Mouse (Mus musculus): Measurements from ENCODE around the gene Cyp2t4. TPM values are rescaled to one million over a fixed set of nuclear protein-coding genes. Genes with fewer than 3 reads are reported as not detected.

Gene Cyp2t4
- total RNA-seq, 4 experiments from 2014 or later, result not detected

DNA sequence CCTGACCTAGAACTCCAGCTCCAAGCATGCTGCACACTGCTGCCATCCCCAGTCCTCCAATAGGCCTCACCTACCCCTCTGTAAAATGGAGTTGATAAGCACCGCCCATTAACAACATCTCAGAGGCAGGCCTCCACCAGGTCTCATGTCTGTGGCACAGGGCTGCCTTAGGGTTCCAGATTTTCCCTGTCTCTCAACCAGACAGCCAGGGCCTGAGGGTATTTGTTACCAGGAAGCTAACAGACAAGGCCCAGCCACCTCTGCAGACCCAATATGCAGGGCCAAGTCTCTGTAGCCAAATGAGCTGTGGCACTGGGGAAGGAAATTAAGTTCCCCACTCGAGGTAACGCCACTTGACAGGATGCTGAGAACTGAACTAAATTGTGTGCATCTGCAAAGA lies 7.4 kb downstream of the Cyp2t4 start:
- DNase-seq (ENCODE audit: low spot score in 2 of 2), result no peak

GRCm38 (mm10) chr7:27161744-27162143 lies 8.2 kb downstream of the Cyp2t4 start:
- DNase-seq (ENCODE audit: low spot score in 2 of 2), result no peak

DNA sequence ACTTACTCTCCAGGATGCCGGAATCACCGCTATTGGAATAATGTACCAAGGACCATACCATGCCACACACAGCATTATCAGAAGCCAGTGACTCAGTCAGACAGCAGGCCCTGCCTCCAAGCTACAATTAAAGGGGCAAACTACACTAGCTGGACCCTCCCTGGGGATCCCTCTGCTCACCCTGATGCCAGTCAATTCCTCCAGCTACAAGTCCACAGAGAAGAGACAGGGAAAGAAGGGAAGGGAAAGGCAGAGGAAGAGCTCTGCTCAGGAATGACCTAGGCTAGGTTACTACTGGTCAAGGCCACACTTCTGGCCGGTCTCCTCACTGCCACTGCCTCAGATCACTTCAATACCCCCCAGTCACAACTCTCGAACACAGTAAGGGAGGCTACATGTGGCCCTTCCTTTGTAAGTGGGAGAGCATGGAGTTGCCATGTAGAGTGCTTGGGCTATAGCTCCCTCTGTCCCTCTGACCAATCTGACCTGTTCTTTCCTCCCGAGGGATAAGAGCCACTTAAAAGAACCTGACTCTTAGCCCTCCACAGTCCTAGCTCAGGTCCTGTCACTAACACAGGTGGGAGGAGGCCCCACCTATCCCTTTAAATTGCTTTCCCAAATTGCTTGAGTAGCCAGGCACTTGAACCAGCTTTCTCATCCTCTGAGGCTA lies 9.4 kb downstream of the Cyp2t4 start:
- no peak for DNase-seq (ENCODE audit: low spot score in 2 of 2)

DNA sequence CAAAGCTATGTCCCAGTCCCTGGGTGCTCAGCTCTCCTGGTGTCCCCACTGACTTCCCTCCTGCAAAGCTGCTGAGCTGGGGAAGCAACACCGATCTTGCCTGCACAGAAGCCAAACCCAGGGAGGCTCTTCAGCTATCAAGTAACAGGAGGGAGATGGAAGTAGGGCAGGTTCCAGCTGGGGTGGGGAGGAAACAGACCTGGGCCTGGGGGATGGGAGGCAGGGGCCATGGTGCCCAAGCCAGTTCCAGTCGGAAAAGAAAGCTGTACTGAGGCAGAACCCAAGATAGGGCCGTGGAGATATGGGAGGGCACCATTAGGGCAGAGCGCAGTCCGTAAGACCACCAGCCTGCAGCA lies 9.9 kb downstream of the Cyp2t4 start:
- peak; percentile 41 to 60 for DNase-seq (ENCODE audit: low spot score in 2 of 2)

DNA sequence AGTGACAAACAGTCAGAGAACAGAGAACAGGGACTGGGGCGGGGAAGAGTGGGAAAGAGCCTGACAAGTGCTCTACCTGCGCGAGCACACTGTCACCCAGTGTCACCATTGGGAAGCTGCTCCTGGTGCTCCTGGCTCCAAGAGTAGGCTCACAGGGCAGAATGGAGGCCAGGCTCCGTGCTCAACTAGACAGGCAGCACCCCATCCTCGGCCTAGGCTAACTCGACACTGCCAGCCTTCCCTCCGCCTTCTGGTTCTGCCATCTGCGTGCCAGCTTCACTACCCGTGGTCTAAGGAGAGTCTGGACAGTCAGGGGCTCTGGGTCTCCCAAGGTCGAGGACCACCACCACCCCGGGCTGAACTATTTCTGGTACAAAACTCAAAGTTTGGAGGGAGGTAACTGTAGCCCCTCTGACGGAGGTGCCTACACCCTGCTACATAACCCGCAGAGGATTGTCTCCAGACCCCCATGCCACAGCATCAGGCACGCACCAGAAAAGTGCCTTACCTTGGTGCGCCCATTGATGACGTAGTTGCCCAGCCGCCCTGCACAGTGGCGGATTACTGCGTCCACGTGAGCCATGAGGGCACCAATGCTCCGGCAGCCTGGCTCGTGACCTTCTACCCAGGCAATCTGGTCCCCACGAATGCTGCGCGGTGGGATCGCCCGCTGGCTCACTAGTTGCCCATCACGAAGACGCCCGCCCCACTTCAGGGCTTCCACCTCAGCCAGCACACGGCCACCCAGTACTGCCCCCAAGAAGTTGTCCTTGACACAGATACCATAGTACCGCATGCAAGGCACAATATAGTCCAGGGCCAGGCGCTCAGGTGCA lies 10.8 kb downstream of the Cyp2t4 start:
- DNase-seq (ENCODE audit: low spot score in 2 of 2), result no peak

- DNase-seq (ENCODE audit: low spot score in 2 of 2), result peak; percentile 40 to 62
Measured at GRCm38 (mm10) chr7:27165007-27165655, 11.6 kb downstream of the Cyp2t4 start.

- no peak for DNase-seq (ENCODE audit: low spot score in 2 of 2)
Measured at GRCm38 (mm10) chr7:27165696-27166095, 12.2 kb downstream of the Cyp2t4 start.

DNA sequence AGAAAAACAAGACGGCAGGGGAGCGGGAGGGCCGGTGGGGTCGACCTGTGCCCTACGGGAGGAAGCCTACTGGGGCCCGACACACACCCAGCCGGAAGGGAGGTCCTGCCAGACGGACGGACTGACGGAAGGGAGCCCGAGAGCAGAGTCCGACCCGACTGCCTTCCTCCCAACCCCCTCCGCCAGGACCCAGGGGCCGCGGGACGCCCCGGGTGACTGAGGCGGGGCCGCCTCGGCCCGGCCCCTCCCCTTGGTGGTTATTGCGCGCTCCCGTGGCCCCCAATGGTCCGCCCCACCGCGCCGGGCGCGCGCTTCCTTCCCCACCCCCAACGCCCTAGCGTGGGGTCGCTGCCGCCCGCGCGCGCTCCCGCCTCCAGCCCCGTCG lies 12.7 kb downstream of the Cyp2t4 start:
- peak; percentile 77 to 87 for DNase-seq (ENCODE audit: low spot score in 2 of 2)

DNA sequence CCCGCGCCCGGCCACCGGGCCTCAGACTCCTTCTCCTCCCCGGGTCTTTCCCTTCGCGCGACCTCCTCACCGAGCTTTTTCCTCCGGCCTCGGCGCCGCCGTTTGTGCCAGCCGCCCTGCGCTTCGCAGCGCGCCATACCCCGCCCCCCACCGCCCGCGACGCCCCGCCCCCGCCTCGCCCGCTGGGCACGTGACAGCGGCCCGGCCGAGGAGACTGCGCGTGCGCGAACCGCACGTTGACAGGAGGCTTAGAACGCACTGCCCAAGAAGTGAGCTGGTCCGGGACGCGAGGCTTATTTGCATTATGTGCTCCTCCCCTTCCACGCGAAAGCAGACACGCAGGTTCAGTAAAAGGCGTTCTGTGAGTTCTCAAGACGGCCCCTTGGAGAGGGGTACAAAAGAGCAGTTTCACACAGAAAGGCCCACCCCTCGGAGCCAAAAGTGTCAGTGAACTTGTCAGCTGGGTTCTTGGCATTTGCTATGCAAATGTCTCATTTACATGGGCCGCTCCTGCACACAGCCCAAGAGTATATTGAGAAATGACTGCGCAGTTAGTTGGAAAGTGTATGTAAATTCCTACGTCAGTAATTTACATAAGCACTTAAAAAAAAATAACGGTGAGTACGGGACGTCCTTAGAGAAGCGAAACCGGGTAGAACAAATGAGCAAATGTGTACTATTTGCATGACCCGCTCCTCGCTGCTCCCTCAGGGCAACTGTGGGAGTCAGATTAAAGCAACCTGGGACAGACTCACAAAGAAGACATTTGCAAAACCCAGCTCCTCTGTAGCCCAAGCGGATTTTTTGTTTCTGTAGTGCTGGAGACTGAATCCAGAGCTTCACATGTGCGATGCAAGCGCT lies 13.3 kb downstream of the Cyp2t4 start, which contains the start of gene Egln2:
Egln2 (minus strand) TSS at position 189 of the 861 bp plus-strand sequence.
- peak; percentile 90 to 95 for DNase-seq (ENCODE audit: low spot score in 2 of 2)

DNA sequence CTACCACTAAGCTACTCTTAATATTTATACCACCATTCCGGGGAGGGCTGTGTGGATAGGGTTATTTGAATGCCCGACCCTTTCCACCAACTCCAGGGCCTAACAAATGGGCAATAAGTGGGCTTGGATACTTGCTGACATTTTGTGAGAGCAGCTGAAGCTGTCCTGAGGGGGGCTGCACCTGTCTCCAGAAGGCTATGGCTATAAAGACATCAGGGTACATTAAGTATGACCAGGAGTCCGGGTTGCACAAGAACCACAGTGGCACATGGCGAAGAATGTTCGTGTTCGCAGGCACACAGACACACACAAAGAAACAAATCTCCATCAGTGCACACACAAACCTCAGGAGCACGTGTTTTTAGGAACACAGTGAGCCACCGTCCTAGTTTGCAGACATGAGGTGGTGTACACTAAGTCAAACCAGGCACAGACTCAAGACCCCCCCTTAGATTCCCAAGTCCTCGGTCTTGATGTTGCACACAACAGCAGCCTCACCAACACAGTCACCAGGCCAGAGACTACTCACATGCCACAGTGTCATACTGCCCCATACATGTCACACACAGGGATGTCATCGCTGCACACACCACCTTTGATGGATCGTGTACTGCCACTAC lies 14.1 kb downstream of the Cyp2t4 start:
- DNase-seq (ENCODE audit: low spot score in 2 of 2), result no peak

DNA sequence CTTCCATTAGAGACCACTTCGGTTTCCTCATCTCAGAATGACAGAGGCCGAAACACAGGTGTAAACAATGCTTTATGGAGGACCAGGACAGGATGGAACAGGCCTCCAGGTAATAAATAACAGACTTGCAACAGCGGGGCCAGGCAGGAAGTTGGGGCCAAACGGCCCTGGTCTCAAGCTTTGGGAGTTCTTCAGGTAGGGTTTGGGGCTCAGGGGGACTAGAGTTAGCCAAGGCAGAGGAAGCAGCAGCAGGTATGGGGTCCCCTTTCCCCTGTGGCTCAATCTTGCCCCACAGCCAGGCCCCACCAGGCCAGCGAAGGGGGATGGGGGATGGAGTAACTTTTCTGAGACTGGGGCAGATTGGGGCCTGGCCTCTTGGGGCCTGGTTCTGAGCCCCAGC lies 14.9 kb downstream of the Cyp2t4 start:
- no peak for DNase-seq (ENCODE audit: low spot score in 2 of 2)

GRCm38 (mm10) chr7:27170981-27171380 lies 17.5 kb downstream of the Cyp2t4 start:
- DNase-seq (ENCODE audit: low spot score in 2 of 2), result no peak

- no peak for DNase-seq (ENCODE audit: low spot score in 2 of 2)
Measured at GRCm38 (mm10) chr7:27174496-27174895, 21.0 kb downstream of the Cyp2t4 start.

- no peak for DNase-seq (ENCODE audit: low spot score in 2 of 2)
Measured at GRCm38 (mm10) chr7:27174896-27175295, 21.4 kb downstream of the Cyp2t4 start.

GRCm38 (mm10) chr7:27177942-27178323 lies 24.4 kb downstream of the Cyp2t4 start:
- DNase-seq (ENCODE audit: low spot score in 2 of 2), result no peak

GRCm38 (mm10) chr7:27178324-27179216 lies 25.1 kb downstream of the Cyp2t4 start, which contains the start of gene Rab4b:
TSS of gene Rab4b (minus strand) at chr7:27178896.
- peak; percentile 99 to 100 for DNase-seq (ENCODE audit: low spot score in 2 of 2)

DNA sequence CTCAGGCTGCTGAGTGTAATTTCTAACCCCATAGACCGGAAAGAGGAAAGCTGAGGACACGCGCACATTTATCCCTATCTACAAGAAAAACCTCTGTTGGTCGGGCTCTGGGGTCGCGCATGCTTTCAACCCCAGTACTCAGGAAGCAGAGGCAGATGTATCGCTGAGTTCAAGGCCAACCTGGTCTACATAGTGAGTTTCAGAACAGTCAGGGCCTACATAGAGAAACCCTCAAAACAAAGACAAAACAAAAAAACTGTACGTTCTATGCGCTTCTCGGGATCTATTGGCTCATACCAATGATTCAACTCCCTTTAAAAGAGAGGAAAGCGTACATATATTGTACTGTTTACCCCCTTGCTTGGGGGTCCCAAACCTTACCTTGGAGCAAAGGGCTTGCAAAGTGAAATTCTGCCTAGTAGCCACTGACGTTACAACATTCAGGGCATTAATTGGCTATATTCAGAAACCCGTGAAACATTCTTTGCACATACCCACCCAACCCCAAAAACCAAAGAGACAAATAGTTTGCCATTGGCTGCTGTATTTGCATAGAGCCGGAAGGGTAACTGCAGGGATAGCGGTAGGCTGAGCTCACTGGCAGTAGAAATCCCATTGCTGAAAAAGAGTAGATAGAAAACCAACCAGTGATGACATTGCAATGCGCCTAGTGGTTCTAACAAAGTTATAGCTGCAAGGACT lies 25.9 kb downstream of the Cyp2t4 start:
- DNase-seq (ENCODE audit: low spot score in 2 of 2), result no peak

GRCm38 (mm10) chr7:27180036-27180435 lies 26.5 kb downstream of the Cyp2t4 start:
- peak in 1 of 2 experiments; percentile 52 for DNase-seq (ENCODE audit: low spot score in 2 of 2)
